Mouse (Mus musculus): ENCODE data around the gene Alpk1. TPM values are rescaled to one million over a fixed set of nuclear protein-coding genes. Genes with fewer than 3 reads are reported as not detected.

Gene Alpk1
- polyA plus RNA-seq, 1 experiment from 2014 or later = 0.58 TPM

DNA sequence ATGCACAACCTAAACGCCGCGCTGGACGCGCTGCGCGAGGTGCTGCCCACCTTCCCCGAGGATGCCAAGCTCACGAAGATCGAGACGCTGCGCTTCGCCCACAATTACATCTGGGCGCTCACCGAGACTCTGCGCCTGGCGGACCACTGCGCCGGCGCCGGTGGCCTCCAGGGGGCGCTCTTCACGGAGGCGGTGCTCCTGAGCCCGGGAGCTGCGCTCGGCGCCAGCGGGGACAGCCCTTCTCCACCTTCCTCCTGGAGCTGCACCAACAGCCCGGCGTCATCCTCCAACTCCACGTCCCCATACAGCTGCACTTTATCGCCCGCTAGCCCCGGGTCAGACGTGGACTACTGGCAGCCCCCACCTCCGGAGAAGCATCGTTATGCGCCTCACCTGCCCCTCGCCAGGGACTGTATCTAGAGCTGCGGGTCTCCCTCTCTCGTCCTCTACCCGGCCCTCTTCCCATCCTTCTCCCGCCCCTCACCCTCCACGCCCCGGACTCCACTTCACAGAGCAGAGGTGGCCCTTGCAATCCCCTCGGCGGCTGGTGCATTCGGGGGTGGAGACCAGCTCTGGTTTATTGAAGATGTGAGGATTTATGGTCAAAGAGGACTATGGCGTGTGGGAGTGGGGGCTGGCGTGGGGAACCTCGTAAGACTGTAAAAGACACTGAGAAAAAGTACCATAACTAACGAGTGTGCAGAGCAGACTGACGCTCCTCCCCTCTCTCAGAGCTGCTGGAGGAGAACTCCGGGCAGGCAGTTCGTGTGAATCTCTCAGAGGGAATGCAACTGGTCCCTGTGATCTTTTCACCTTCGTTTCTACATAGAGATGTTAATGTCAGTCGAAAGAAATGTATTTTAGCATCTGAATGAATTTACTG, 146.0 kb downstream of the Alpk1 start:
- ATAC-seq (ENCODE audit: low read depth) (peak; percentile 64), DNase-seq (peak; percentile 28)
- H3K27ac ChIP-seq = no peak overlapping the region
- H3K4me3 ChIP-seq (replicated peaks) = peak overlapping the region; percentile 43
- WGBS (ENCODE audit: insufficient replicate concordance) = 2% methylated on average over 58 of the region's 58 CpGs
- peaks cover 96% of the 10 kb centered on the region for H3K27me3 ChIP-seq
- H3K9ac ChIP-seq = no peak overlapping the region
- peaks cover 23% of the 10 kb centered on the region for H3K4me1 ChIP-seq (replicated peaks)
- H3K36me3 ChIP-seq = no peaks in the 10 kb centered on the region
- no peaks in the 10 kb centered on the region for H3K9me3 ChIP-seq (replicated peaks)
- H3K4me2 ChIP-seq = peak overlapping the region; percentile 59

DNA sequence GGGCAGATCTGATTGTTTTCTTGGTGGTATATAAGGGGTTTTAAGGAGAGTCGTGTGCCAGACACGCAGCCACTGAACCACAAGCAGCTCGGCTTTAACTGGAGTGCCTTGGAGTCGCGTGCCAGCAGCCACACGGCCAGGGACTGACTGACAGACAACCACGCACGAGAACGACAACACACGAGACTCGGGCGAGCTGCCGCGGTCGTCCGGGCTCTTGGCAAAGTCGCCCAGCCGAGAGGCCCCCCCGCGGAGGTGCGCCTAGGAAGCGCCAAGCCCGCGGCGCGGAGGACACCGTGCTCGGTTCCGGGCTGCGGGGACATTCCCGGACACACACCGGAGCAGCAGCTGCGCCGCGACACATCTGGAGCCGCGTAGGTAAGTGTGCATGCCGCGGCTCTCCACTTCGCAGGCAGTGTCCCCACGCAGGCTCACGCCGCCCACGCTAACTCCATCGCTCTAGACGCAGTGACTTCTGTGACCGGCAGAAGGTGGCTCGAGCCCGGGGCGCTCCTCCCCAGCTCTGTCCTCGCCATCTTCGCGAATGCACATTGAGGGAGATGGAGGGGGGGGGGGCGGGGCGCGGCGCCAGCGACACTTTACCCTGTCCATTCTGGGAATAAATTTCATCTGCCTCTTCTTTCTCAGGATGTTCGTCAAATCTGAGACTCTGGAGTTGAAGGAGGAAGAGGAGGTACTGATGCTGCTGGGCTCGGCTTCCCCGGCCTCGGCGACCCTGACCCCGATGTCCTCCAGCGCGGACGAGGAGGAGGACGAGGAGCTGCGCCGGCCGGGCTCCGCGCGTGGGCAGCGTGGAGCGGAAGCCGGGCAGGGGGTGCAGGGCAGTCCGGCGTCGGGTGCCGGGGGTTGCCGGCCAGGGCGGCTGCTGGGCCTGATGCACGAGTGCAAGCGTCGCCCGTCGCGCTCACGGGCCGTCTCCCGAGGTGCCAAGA, 147.0 kb downstream of the Alpk1 start, which contains the start of gene Neurog2:
TSS of gene Neurog2 (plus strand) at position 56 of the 953 bp plus-strand sequence.
- no peak for DNase-seq
- Histone ChIP-seq H3K4me3 (replicated peaks) (peak within 1 kb of the TSS; percentile 43), H3K9ac (no peak within 1 kb of the TSS), H3K4me1 (replicated peaks) (peaks cover 23% of the 10 kb centered on the region), H3K27me3 (peaks cover 95% of the 10 kb centered on the region), H3K27ac (no peak within 1 kb of the TSS), H3K9me3 (replicated peaks) (no peaks in the 10 kb centered on the region), H3K4me2 (peak within 1 kb of the TSS; percentile 59), H3K36me3 (no peaks in the 10 kb centered on the region)
- WGBS (ENCODE audit: insufficient replicate concordance) = under 1% methylated on average over 91 of the region's 92 CpGs
- peak; percentile 31; the same call in 1 of the 2 replicates for ATAC-seq (ENCODE audit: low read depth)

DNA sequence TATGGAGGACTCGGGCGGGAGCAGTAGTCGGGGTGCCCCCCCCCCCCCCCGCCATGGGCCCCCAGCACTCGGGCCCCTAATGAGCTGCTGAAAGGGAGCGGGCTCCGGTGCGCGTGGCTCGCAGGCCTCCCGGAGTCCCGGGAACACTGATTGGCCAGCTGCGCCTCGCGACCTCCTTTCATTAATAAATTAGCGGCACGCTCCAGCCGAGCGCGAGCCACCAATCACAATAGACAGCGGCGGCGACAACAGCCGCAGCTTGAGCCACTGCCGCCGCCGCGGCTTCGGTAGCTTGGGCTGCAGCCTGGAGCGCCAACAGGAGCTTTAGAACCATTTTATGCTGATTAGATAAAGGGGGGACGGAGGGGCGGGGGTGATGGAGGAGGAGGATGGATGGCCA, 147.8 kb downstream of the Alpk1 start:
- no peaks in the 10 kb centered on the region for H3K9me3 ChIP-seq (replicated peaks)
- no peak for DNase-seq
- no peak for ATAC-seq (ENCODE audit: low read depth)
- no peak overlapping the region for H3K27ac ChIP-seq
- H3K4me1 ChIP-seq (replicated peaks) = peaks cover 23% of the 10 kb centered on the region
- H3K4me3 ChIP-seq (replicated peaks) = peak overlapping the region; percentile 43
- no peak overlapping the region for H3K9ac ChIP-seq
- H3K4me2 ChIP-seq = peak overlapping the region; percentile 59
- no peaks in the 10 kb centered on the region for H3K36me3 ChIP-seq
- under 1% methylated on average over 31 of the region's 32 CpGs for WGBS (ENCODE audit: insufficient replicate concordance)
- peaks cover 95% of the 10 kb centered on the region for H3K27me3 ChIP-seq

DNA sequence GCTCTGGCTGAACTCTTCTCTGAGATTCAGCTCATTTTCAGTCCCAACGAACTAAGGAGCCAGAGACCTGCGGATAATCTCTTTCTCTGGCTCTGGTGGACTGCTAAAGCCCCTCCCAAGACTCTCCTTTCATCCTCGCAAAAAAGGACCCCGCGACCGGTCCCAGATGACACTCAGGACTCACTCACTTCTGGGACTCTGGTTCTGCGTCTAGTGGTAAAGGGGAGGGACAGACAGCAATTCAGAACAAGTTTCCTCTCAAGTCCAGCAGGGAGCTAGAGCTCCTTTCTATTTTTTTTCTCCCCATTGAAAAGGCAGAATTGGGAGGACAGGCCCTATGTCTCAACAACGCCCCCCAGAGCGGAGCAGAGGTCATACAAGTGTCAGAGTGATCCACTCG, 148.7 kb downstream of the Alpk1 start:
- H3K9ac ChIP-seq = no peak overlapping the region
- H3K4me2 ChIP-seq = no peak overlapping the region
- H3K4me3 ChIP-seq (replicated peaks) = no peak overlapping the region
- no peak for ATAC-seq (ENCODE audit: low read depth)
- no peak for DNase-seq
- H3K36me3 ChIP-seq = no peaks in the 10 kb centered on the region
- H3K27ac ChIP-seq = no peak overlapping the region
- H3K27me3 ChIP-seq = peaks cover 95% of the 10 kb centered on the region
- peaks cover 23% of the 10 kb centered on the region for H3K4me1 ChIP-seq (replicated peaks)
- WGBS (ENCODE audit: insufficient replicate concordance) = 1% methylated on average over 10 of the region's 10 CpGs
- no peaks in the 10 kb centered on the region for H3K9me3 ChIP-seq (replicated peaks)

- Histone ChIP-seq H3K27ac (no peak overlapping the region), H3K4me1 (replicated peaks) (peaks cover 27% of the 10 kb centered on the region), H3K36me3 (no peaks in the 10 kb centered on the region), H3K4me2 (no peak overlapping the region), H3K9ac (no peak overlapping the region), H3K4me3 (replicated peaks) (no peak overlapping the region), H3K9me3 (replicated peaks) (no peaks in the 10 kb centered on the region), H3K27me3 (peaks cover 96% of the 10 kb centered on the region)
- DNase-seq (no peak), ATAC-seq (ENCODE audit: low read depth) (no peak)
- WGBS (ENCODE audit: insufficient replicate concordance) = 8% methylated on average over 17 of the region's 17 CpGs
These were observed 149.5 kb downstream of the Alpk1 start for GRCm38 (mm10) chr3:127630735-127631372.

DNA sequence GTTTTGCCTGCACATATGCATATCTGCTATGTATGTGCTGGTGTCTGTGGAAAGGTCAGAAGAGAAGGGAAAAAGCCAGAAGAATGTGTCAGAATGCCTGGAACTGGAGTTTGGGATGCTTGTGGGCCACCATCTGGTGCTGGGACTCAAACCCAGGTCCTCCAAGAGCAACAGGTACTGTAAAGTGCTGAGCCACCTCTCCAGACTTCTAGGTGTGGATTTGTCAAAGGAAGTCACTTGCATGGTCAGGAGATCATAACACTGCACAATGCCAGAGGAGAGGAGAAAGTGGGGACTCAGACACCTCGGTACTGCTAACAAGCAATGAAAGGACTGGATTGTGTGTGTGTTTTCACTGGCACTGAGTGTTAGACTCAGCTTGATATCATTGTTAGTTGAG, 150.1 kb downstream of the Alpk1 start:
- ATAC-seq (ENCODE audit: low read depth) = no peak
- Histone ChIP-seq H3K36me3 (no peaks in the 10 kb centered on the region), H3K4me2 (no peak overlapping the region), H3K4me3 (replicated peaks) (no peak overlapping the region), H3K9me3 (replicated peaks) (no peaks in the 10 kb centered on the region), H3K9ac (no peak overlapping the region), H3K27ac (no peak overlapping the region), H3K4me1 (replicated peaks) (peaks cover 33% of the 10 kb centered on the region), H3K27me3 (peaks cover 98% of the 10 kb centered on the region)
- WGBS (ENCODE audit: insufficient replicate concordance) = 3% methylated on average over 1 of the region's 1 CpGs
- no peak for DNase-seq

GRCm38 (mm10) chr3:127628311-127629184, 151.8 kb downstream of the Alpk1 start:
- no peak overlapping the region for H3K27ac ChIP-seq
- no peak overlapping the region for H3K4me2 ChIP-seq
- H3K9ac ChIP-seq = no peak overlapping the region
- peaks cover 26% of the 10 kb centered on the region for H3K4me1 ChIP-seq (replicated peaks)
- ATAC-seq (ENCODE audit: low read depth) (no peak), DNase-seq (no peak)
- 3% methylated on average over 37 of the region's 37 CpGs for WGBS (ENCODE audit: insufficient replicate concordance)
- H3K36me3 ChIP-seq = no peaks in the 10 kb centered on the region
- no peak overlapping the region for H3K4me3 ChIP-seq (replicated peaks)
- H3K27me3 ChIP-seq = peaks cover 96% of the 10 kb centered on the region
- no peaks in the 10 kb centered on the region for H3K9me3 ChIP-seq (replicated peaks)

DNA sequence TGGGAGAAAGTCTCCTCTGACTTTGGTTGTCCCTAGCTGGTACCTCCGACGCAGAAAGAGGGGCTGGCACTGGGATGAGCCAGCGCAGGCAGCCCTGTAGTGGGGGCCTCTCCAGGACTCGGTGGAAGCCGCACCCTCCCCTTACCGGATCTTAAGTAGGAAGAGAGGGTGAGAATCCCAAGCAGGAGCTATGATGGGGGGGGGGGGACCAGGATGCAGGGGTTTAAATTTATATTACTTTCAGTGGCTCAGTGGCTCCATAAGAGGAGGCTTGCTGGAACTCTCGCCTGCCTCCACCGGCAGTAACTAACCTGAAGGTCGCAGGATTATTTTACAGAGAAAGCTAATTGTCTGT, 152.4 kb downstream of the Alpk1 start:
- no peaks in the 10 kb centered on the region for H3K9me3 ChIP-seq (replicated peaks)
- H3K27ac ChIP-seq = no peak overlapping the region
- peaks cover 20% of the 10 kb centered on the region for H3K4me1 ChIP-seq (replicated peaks)
- peaks cover 92% of the 10 kb centered on the region for H3K27me3 ChIP-seq
- H3K9ac ChIP-seq = no peak overlapping the region
- no peaks in the 10 kb centered on the region for H3K36me3 ChIP-seq
- no peak overlapping the region for H3K4me2 ChIP-seq
- 2% methylated on average over 9 of the region's 9 CpGs for WGBS (ENCODE audit: insufficient replicate concordance)
- no peak for DNase-seq
- ATAC-seq (ENCODE audit: low read depth) = no peak
- H3K4me3 ChIP-seq (replicated peaks) = no peak overlapping the region

DNA sequence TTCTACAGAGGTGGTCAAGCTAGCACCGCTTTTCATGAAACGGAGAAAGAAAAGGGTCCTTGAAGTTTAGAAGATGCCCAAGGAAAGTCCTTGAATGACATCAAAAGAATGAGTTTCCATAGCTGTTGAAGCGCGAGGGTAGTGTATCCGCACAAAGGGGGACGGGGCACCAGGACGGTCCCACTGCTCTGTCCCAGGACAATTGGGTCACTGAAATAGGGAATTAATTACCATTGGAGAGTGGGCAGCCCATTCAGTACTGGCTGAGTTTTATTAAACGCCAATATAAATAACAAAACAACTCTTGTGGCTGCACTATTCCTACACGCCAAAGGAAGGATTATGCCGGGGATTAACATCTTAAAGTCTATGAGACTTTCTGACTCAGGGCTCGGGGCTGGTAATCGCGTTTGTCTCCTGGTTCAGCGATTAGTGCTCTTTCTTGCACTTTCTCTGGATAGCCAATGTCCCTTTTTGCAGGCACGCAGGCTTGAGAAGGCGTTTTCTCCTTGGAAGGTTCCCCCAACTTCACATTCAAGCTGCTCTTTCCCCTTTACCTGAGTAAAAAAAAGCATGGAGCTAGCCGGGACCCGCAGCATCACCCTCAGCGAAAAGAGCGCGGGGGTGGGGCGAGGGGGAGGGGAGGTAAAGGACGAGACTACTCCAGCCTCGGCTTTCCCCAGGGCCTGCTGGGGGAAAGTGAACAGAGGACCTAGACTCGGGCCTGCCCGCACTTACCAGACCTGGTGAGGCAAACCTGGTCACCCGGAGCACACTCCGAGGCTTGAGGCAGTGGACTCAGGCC, 153.0 kb downstream of the Alpk1 start:
- Histone ChIP-seq H3K4me1 (replicated peaks) (peaks cover 14% of the 10 kb centered on the region), H3K36me3 (no peaks in the 10 kb centered on the region), H3K4me2 (no peak overlapping the region), H3K9ac (no peak overlapping the region), H3K9me3 (replicated peaks) (no peaks in the 10 kb centered on the region), H3K27me3 (peaks cover 87% of the 10 kb centered on the region), H3K4me3 (replicated peaks) (no peak overlapping the region), H3K27ac (no peak overlapping the region)
- no peak for ATAC-seq (ENCODE audit: low read depth)
- DNase-seq = no peak
- 2% methylated on average over 28 of the region's 28 CpGs for WGBS (ENCODE audit: insufficient replicate concordance)

- H3K36me3 ChIP-seq = no peaks in the 10 kb centered on the region
- H3K27ac ChIP-seq = no peak overlapping the region
- ATAC-seq (ENCODE audit: low read depth) (no peak), DNase-seq (no peak)
- H3K4me1 ChIP-seq (replicated peaks) = peaks cover 11% of the 10 kb centered on the region
- H3K27me3 ChIP-seq = peaks cover 78% of the 10 kb centered on the region
- H3K9me3 ChIP-seq (replicated peaks) = no peaks in the 10 kb centered on the region
- no peak overlapping the region for H3K9ac ChIP-seq
- 10% methylated on average over 3 of the region's 3 CpGs for WGBS (ENCODE audit: insufficient replicate concordance)
- H3K4me2 ChIP-seq = no peak overlapping the region
- H3K4me3 ChIP-seq (replicated peaks) = no peak overlapping the region
These were observed 153.8 kb downstream of the Alpk1 start for GRCm38 (mm10) chr3:127626524-127626923.
